Mouse (Mus musculus): Measurements from ENCODE around the gene Slc38a3. TPM values are rescaled to one million over a fixed set of nuclear protein-coding genes. Genes with fewer than 3 reads are reported as not detected.

Gene Slc38a3
- polyA plus RNA-seq, 1 experiment from 2014 or later: 3.7 TPM

DNA sequence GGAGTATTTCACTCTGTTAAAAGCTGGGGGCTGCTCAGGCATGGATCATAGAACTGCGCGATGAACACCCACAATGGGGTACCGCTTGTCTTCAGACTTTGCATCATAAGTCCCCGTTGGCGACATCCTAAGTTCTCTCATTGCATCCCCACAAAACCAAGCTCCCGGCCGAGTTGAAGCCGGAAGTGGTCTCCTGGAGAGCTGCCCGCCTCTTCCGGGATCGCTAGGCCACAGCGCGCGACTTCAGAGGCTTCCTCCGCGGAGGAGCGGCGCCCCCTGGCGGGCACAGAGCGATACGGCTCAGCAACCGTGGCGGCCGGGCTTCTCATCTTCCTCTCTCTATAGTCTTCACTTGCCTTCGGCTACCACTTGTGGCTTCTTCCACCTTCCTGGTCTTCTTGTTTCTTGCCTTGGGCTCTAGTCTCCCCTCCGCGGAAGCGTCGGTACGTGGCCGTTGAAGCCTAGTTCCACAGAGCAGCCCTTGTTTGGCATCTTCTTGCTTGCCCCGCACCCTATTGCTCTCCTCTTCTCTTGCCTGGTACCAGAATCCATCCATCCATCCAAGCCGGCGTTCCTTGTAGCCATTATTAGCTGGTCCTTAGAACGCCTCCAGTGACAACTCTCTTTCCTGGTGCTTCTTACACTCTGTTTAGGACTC is 24.7 kb downstream of the Slc38a3 start:
- WGBS: 4% methylated on average over 35 of the region's 35 CpGs
- H3K9me3 ChIP-seq (ENCODE audit: control insufficient read depth, low read depth, low read length): no peaks in the 10 kb centered on the region
- H3K4me1 ChIP-seq (ENCODE audit: control insufficient read depth, insufficient read depth, low read length): 0 out of 2 replicates have a peak, but pooled peaks cover 5% of the 10 kb centered on the region
- peak; percentile 57; the same call in 1 of the 2 replicates for ATAC-seq (ENCODE audit: insufficient number of reproducible peaks, insufficient read depth, low FRiP score, low read depth)
- H3K36me3 ChIP-seq (ENCODE audit: control insufficient read depth, insufficient read depth, low read length): no peaks in the 10 kb centered on the region
- H3K27ac ChIP-seq (ENCODE audit: low read length): peak overlapping the region; percentile 52; the same call in 1 of the 2 replicates
- peak overlapping the region; percentile 57 for H3K9ac ChIP-seq (replicated peaks; ENCODE audit: low read depth, low read length)
- H3K27me3 ChIP-seq (ENCODE audit: control insufficient read depth, insufficient read depth, low read length): no peaks in the 10 kb centered on the region
- peak overlapping the region; percentile 28 for H3K4me3 ChIP-seq (ENCODE audit: low read depth, low read length)
- peak overlapping the region; percentile 74 for H3K4me2 ChIP-seq (replicated peaks; ENCODE audit: low read depth, low read length)

DNA sequence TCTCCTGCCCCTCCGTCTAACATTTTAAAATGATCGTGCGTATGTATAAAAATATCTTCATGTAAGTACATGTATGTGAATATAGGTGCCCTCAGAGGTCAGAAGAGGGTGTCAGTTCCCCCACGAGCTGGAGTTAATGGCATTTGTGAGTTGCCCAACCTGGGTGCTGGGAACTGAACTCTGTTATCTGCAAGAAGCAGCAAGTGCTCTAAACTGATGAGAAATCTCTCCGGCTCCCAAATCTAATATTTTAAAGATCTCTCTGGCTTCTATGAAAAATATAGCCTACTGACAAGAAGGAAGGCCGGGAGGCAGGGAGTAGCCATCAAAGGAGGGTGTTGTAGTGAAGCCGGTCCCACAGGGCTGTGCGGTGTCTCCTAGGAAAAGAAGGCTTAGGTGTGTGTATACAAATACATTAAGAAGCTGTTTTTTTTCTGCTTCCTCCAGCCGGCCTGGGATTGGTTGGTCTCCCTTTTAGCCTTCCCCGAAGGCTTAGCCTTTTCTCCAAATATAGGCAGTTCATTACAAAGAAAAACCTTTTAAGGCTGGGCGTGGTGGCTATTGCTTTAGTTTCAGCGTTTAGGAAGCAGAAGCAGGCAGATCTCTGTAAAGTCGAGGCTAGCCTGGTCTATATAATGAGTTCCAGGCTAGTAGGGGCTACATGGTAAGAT is 25.7 kb downstream of the Slc38a3 start:
- no peaks in the 10 kb centered on the region for H3K9me3 ChIP-seq (ENCODE audit: control insufficient read depth, low read depth, low read length)
- H3K36me3 ChIP-seq (ENCODE audit: control insufficient read depth, insufficient read depth, low read length): no peaks in the 10 kb centered on the region
- peak overlapping the region; percentile 74 for H3K4me2 ChIP-seq (replicated peaks; ENCODE audit: low read depth, low read length)
- no peaks in the 10 kb centered on the region for H3K27me3 ChIP-seq (ENCODE audit: control insufficient read depth, insufficient read depth, low read length)
- H3K27ac ChIP-seq (ENCODE audit: low read length): no peak overlapping the region
- H3K9ac ChIP-seq (replicated peaks; ENCODE audit: low read depth, low read length): no peak overlapping the region
- H3K4me3 ChIP-seq (ENCODE audit: low read depth, low read length): no peak overlapping the region
- WGBS: 90% methylated on average over 13 of the region's 13 CpGs
- ATAC-seq (ENCODE audit: insufficient number of reproducible peaks, insufficient read depth, low FRiP score, low read depth): no peak
- H3K4me1 ChIP-seq (ENCODE audit: control insufficient read depth, insufficient read depth, low read length): 0 out of 2 replicates have a peak, but pooled peaks cover 5% of the 10 kb centered on the region

DNA sequence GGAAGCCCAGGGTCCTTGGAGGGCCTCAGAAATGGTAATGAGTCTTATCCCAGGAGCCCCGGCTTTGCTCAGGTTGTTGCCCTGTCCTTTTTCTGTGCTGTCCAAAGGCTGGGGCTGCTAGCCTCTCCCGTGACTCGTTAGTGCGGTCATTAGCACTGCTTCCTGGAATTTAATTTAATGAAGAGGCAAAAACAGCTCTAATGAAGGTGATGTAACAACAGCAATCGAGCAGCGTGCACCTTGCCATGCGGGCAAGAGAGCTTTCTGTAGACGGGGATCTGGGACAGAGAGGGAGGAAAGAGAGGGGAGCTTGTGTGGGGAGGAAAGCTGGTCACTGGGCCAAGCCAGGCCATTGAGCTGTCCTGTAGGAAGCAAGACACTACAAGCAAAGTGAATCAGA is 27.7 kb downstream of the Slc38a3 start:
- Histone ChIP-seq H3K4me3 (ENCODE audit: low read depth, low read length) (no peak overlapping the region), H3K9ac (replicated peaks; ENCODE audit: low read depth, low read length) (no peak overlapping the region), H3K9me3 (ENCODE audit: control insufficient read depth, low read depth, low read length) (no peaks in the 10 kb centered on the region), H3K27me3 (ENCODE audit: control insufficient read depth, insufficient read depth, low read length) (no peaks in the 10 kb centered on the region), H3K4me2 (replicated peaks; ENCODE audit: low read depth, low read length) (no peak overlapping the region), H3K36me3 (ENCODE audit: control insufficient read depth, insufficient read depth, low read length) (no peaks in the 10 kb centered on the region), H3K4me1 (ENCODE audit: control insufficient read depth, insufficient read depth, low read length) (0 out of 2 replicates have a peak, but pooled peaks cover 8% of the 10 kb centered on the region), H3K27ac (ENCODE audit: low read length) (no peak overlapping the region)
- no peak for ATAC-seq (ENCODE audit: insufficient number of reproducible peaks, insufficient read depth, low FRiP score, low read depth)
- 70% methylated on average over 8 of the region's 8 CpGs for WGBS

DNA sequence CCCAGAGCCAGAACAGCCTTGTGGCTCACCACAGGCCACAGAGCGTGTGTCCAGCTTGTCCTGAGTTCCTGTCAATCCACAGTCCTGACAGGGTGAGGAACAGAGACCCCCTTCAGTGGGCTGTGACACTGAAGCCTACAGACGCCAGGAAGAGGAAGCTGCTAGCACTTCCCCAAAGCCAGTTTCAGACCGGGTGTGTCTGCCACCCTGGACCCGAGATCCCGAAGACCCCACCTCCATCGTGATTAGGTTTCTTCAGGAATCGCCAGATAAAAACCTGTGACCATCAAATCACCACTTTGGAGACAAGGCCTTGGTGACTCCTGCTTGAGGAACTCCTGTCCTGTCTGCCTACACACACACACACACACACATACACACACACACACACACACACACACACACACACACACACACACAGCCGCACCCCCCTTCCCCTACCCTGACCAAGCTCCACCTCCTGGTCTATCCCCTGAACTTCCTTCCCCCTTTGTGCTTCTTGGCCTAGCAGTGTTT is 29.0 kb downstream of the Slc38a3 start:
- no peak overlapping the region for H3K4me2 ChIP-seq (replicated peaks; ENCODE audit: low read depth, low read length)
- no peaks in the 10 kb centered on the region for H3K27me3 ChIP-seq (ENCODE audit: control insufficient read depth, insufficient read depth, low read length)
- no peak overlapping the region for H3K4me3 ChIP-seq (ENCODE audit: low read depth, low read length)
- no peaks in the 10 kb centered on the region for H3K36me3 ChIP-seq (ENCODE audit: control insufficient read depth, insufficient read depth, low read length)
- H3K9ac ChIP-seq (replicated peaks; ENCODE audit: low read depth, low read length): no peak overlapping the region
- 45% methylated on average over 8 of the region's 8 CpGs for WGBS
- no peaks in the 10 kb centered on the region for H3K9me3 ChIP-seq (ENCODE audit: control insufficient read depth, low read depth, low read length)
- H3K4me1 ChIP-seq (ENCODE audit: control insufficient read depth, insufficient read depth, low read length): 0 out of 2 replicates have a peak, but pooled peaks cover 9% of the 10 kb centered on the region
- H3K27ac ChIP-seq (ENCODE audit: low read length): no peak overlapping the region
- no peak for ATAC-seq (ENCODE audit: insufficient number of reproducible peaks, insufficient read depth, low FRiP score, low read depth)

DNA sequence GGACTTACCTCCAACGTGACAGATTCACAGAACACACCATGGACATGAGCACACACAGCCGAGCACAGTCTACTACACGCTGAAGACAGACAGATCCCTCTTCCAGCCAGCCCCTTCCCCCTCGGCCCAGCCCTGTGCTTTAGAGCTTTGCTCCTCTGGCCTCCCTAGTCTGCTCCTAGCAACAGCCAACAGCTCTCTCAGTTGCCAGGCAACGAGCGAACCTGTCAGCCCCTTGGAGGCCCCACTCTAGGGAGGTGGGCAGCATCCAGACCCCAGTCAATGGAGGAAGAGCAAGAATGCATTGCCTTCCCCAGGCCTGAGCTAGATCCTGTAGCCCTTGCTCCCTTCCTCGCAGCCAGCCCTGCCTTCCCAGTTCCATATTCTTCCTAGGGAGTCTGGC is 32.3 kb downstream of the Slc38a3 start:
- no peaks in the 10 kb centered on the region for H3K9me3 ChIP-seq (ENCODE audit: control insufficient read depth, low read depth, low read length)
- 0 out of 2 replicates have a peak overlapping the region, but pooled peaks have one; percentile 12 for H3K4me2 ChIP-seq (replicated peaks; ENCODE audit: low read depth, low read length)
- H3K4me1 ChIP-seq (ENCODE audit: control insufficient read depth, insufficient read depth, low read length): peaks cover 14% of the 10 kb centered on the region
- no peak overlapping the region for H3K9ac ChIP-seq (replicated peaks; ENCODE audit: low read depth, low read length)
- no peak for ATAC-seq (ENCODE audit: insufficient number of reproducible peaks, insufficient read depth, low FRiP score, low read depth)
- WGBS: 18% methylated on average over 7 of the region's 7 CpGs
- H3K4me3 ChIP-seq (ENCODE audit: low read depth, low read length): no peak overlapping the region
- H3K27me3 ChIP-seq (ENCODE audit: control insufficient read depth, insufficient read depth, low read length): no peaks in the 10 kb centered on the region
- peak overlapping the region; percentile 44; the same call in 1 of the 2 replicates for H3K27ac ChIP-seq (ENCODE audit: low read length)
- H3K36me3 ChIP-seq (ENCODE audit: control insufficient read depth, insufficient read depth, low read length): no peaks in the 10 kb centered on the region

DNA sequence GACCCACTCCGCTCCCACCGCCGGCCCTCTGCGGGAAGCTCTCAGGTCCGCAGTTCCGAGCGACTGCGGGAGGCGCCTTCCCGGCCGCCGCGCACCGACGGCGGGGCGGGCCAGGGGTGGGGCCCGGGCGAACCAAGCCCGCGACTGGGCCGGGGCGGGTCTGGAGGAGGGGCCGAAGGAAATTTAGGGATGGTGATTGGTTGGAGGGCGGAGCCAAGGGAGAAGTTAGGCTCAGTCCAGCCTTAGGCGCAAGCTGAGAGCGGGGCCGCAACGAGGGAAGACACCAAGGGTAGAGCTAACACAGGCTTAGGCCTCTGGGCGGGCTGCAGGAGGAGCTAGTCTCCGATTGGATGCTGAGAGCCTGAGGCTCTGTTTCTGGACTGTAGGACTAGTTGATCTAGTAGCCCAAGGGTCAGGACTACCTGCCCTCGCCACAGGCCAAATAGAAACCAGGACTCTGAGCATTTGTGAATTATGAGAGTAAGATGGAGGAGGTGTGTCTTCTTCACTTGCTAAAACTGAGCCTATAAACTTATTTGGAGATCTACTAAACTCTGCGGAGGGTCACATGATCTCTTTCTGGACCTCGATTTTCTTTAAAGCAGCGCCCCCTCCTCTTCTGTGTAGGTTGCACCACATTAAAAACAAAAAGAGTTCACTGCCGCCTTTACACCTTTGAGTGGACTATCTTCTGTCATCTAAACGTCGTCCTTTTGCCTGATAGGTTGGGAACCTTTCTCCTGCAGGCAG is 33.9 kb downstream of the Slc38a3 start, which contains the start of gene Gnai2:
TSS of gene Gnai2 (minus strand) at position 89 of the 750 bp plus-strand sequence.
- peak; percentile 97 for ATAC-seq (ENCODE audit: insufficient number of reproducible peaks, insufficient read depth, low FRiP score, low read depth)
- peak within 1 kb of the TSS; percentile 95 for H3K27ac ChIP-seq (ENCODE audit: low read length)
- H3K4me2 ChIP-seq (replicated peaks; ENCODE audit: low read depth, low read length): peak within 1 kb of the TSS; percentile 95
- H3K4me1 ChIP-seq (ENCODE audit: control insufficient read depth, insufficient read depth, low read length): peaks cover 29% of the 10 kb centered on the region
- no peaks in the 10 kb centered on the region for H3K9me3 ChIP-seq (ENCODE audit: control insufficient read depth, low read depth, low read length)
- no peaks in the 10 kb centered on the region for H3K36me3 ChIP-seq (ENCODE audit: control insufficient read depth, insufficient read depth, low read length)
- peak within 1 kb of the TSS; percentile 89 for H3K9ac ChIP-seq (replicated peaks; ENCODE audit: low read depth, low read length)
- no peaks in the 10 kb centered on the region for H3K27me3 ChIP-seq (ENCODE audit: control insufficient read depth, insufficient read depth, low read length)
- peak within 1 kb of the TSS; percentile 85 for H3K4me3 ChIP-seq (ENCODE audit: low read depth, low read length)
- 2% methylated on average over 38 of the region's 38 CpGs for WGBS

DNA sequence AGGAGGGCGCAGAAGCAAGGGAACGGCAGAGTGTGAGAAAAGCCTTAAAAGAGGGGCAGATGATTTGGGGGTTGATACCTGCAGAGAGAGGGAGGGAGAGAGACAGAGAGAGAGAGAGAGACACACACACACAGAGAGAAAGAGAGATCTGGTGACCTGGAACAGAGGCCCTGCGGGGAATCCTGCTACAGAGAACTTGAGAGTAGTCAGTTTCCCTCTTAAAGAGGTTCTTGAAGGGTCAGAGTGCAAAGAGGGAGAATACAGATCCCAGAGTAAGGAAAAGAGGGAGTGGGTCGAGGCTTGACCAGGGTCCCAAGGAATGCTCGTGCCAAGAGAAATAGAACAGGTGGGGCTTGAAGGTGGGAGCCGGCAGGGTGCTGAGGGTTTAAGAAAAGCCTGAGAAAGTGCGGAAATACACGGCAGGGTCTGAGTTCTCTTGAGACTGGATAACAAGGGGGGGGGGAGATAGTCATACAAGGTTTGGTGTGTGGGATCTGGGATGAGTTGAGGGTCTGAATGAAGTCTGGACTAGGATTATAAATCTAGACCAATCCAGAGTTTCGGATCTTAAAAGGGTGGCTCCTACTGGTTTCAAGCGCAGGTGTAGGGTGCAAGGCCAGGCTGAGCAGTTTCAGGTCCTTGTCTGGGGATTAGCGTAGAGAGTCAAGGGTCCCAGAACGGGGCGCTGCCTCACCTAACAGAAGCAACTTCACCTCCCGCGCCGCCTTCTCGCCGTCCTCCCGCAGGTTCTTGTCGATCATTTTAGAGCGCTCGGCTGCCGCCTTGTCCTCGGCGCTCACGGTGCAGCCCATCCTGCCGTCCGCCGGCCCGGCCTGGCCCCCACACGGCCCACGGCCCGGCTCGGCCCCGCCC is 34.7 kb downstream of the Slc38a3 start:
- H3K4me1 ChIP-seq (ENCODE audit: control insufficient read depth, insufficient read depth, low read length): peaks cover 38% of the 10 kb centered on the region
- peak overlapping the region; percentile 95 for H3K27ac ChIP-seq (ENCODE audit: low read length)
- no peaks in the 10 kb centered on the region for H3K27me3 ChIP-seq (ENCODE audit: control insufficient read depth, insufficient read depth, low read length)
- peak overlapping the region; percentile 89 for H3K9ac ChIP-seq (replicated peaks; ENCODE audit: low read depth, low read length)
- under 1% methylated on average over 35 of the region's 35 CpGs for WGBS
- H3K36me3 ChIP-seq (ENCODE audit: control insufficient read depth, insufficient read depth, low read length): no peaks in the 10 kb centered on the region
- peak overlapping the region; percentile 95 for H3K4me2 ChIP-seq (replicated peaks; ENCODE audit: low read depth, low read length)
- 0 out of 2 replicates have a peak, but pooled peaks have one; percentile 0 for ATAC-seq (ENCODE audit: insufficient number of reproducible peaks, insufficient read depth, low FRiP score, low read depth)
- no peaks in the 10 kb centered on the region for H3K9me3 ChIP-seq (ENCODE audit: control insufficient read depth, low read depth, low read length)
- H3K4me3 ChIP-seq (ENCODE audit: low read depth, low read length): peak overlapping the region; percentile 85

Data from stomach, embryonic 14.5 days (tissue).